Mouse (Mus musculus): ENCODE measurements at regions not wholly inside any gene's neighbourhood (a gene's known extent, or its start where the extent isn't known, plus 50 kb on each side); places are given as distances from the start of the nearest gene placed in this dataset.

DNA sequence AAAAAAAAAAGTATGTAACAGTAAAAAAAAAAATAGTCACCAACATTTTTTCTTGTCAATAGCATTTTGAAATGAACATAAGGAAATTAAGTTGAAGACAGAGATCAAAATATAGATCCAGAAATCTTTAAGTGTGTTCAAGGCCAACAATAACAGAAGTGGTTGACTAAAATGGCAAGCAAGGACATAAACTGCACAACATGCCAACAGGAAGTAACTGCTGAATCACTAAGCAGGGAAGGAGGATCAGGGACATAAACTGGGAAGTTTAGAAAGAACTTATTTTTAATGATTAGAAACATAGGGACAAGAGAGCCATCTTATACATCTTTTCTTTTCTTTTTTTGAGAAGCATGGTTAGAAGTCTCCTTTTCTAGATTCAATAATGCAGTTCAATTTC, 318.8 kb downstream of the Tex13c3 start:
- H3K27ac ChIP-seq (replicated peaks), result no peak overlapping the region
- no peak overlapping the region for H3K4me2 ChIP-seq (replicated peaks; ENCODE audit: low read depth)
- H3K4me3 ChIP-seq (ENCODE audit: low read depth, low read length), result no peak overlapping the region
- TF ChIP-seq CTCF (IDR thresholded peaks at IDR 0.05; ENCODE audit: low read depth), result no peak
- TF ChIP-seq EP300 (optimal IDR thresholded peaks at IDR 0.05), result no peak
- ATAC-seq (ENCODE audit: low FRiP score, low TSS enrichment) (no peak), DNase-seq (ENCODE audit: low spot score) (no peak)
- no peaks in the 10 kb centered on the region for H3K27me3 ChIP-seq (ENCODE audit: control insufficient read depth, insufficient read depth, low read length)
- no peak overlapping the region for H3K9ac ChIP-seq (ENCODE audit: low read length)
- no peaks in the 10 kb centered on the region for H3K9me3 ChIP-seq (ENCODE audit: control insufficient read depth, low read length)
- H3K4me1 ChIP-seq (replicated peaks; ENCODE audit: control insufficient read depth, insufficient read depth), result no peaks in the 10 kb centered on the region
- no peaks in the 10 kb centered on the region for H3K36me3 ChIP-seq (ENCODE audit: control insufficient read depth, insufficient read depth, low read length)

DNA sequence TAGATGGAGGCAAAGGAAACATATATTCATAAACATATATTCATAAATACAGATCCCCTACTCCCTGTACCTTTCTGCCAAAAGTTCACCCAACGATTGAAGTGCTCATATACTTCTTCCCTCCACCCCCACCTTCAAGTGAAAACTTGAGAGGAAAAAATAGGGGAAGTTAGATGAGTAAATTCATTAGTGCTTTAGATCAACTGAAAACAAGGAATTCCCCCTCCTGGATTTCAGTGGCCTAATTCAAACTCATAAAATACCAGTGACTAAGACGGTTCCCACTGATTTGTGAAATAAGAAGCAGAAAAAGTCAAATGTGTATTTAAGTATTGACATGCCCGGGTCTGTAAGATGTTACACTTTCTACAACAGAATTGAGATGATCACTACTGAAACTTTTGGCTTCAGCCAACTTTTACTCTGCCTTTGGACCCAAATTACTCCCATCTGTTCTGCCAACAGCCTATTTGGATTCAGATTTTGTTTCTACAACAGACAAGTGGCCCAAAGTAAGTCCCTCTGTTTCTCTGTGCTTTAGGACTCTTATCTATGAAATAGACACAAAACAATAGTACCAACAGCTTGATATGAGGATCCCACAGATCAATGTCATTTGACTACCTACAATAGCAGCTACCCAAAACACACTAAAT, 320.7 kb downstream of the Tex13c3 start:
- TF ChIP-seq CTCF (IDR thresholded peaks at IDR 0.05; ENCODE audit: low read depth) (no peak), EP300 (optimal IDR thresholded peaks at IDR 0.05) (no peak)
- no peak overlapping the region for H3K4me2 ChIP-seq (replicated peaks; ENCODE audit: low read depth)

DNA sequence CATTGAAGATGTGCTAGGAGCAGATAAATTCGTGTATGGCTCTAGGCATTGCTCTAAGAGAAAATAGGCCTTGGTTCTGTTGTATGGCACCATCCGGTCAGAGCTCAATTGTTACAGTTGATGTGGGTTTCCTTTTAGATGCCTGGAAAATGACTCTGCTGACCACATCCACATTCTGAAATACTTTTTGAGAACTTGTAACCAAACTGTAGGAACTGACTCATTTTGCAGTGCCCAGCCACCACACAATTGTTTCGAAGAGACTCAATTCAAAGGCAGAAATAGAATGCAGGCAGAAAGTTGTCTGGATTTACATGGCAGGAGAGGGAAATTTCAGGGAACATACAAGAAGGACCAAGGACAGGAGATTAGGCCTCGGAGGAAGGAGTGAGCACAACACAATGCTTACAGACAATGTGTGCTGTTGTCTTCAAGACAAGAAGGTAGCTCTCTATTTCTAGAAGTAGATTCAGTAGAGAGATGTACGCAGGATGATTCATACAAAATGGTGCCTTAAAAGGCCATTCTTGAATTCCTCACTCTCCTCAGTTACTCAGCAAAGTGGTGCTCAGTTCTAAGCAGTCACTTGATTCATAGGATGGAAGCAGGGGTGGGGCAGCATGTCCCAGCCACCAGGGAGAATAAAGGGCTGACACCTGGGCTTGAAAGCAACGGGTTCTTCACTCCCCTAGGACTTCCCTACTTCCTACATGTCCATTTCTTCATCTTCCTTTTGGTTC, 323.5 kb downstream of the Tex13c3 start:
- H3K4me3 ChIP-seq (ENCODE audit: low read depth, low read length), result no peak overlapping the region
- H3K9me3 ChIP-seq (ENCODE audit: control insufficient read depth, low read length), result no peaks in the 10 kb centered on the region
- H3K27ac ChIP-seq (replicated peaks), result no peak overlapping the region
- H3K36me3 ChIP-seq (ENCODE audit: control insufficient read depth, insufficient read depth, low read length), result no peaks in the 10 kb centered on the region
- 75% methylated on average over 6 of the region's 6 CpGs for WGBS
- no peak overlapping the region for H3K4me2 ChIP-seq (replicated peaks; ENCODE audit: low read depth)
- DNase-seq (ENCODE audit: low spot score) (no peak), ATAC-seq (ENCODE audit: low FRiP score, low TSS enrichment) (no peak)
- H3K9ac ChIP-seq (ENCODE audit: low read length), result no peak overlapping the region
- no peaks in the 10 kb centered on the region for H3K27me3 ChIP-seq (ENCODE audit: control insufficient read depth, insufficient read depth, low read length)
- no peaks in the 10 kb centered on the region for H3K4me1 ChIP-seq (replicated peaks; ENCODE audit: control insufficient read depth, insufficient read depth)
- TF ChIP-seq EP300 (optimal IDR thresholded peaks at IDR 0.05), result no peak
- TF ChIP-seq CTCF (IDR thresholded peaks at IDR 0.05; ENCODE audit: low read depth), result no peak

More for the DNA sequence above, 320.7 kb downstream of the Tex13c3 start:
- ATAC-seq (ENCODE audit: low FRiP score, low TSS enrichment) (no peak), DNase-seq (ENCODE audit: low spot score) (no peak)
- Histone ChIP-seq H3K36me3 (ENCODE audit: control insufficient read depth, insufficient read depth, low read length) (no peaks in the 10 kb centered on the region), H3K4me3 (ENCODE audit: low read depth, low read length) (no peak overlapping the region), H3K27me3 (ENCODE audit: control insufficient read depth, insufficient read depth, low read length) (no peaks in the 10 kb centered on the region), H3K27ac (replicated peaks) (no peak overlapping the region), H3K9ac (ENCODE audit: low read length) (no peak overlapping the region), H3K9me3 (ENCODE audit: control insufficient read depth, low read length) (no peaks in the 10 kb centered on the region), H3K4me1 (replicated peaks; ENCODE audit: control insufficient read depth, insufficient read depth) (no peaks in the 10 kb centered on the region)
- WGBS, result 70% methylated on average over 3 of the region's 3 CpGs

DNA sequence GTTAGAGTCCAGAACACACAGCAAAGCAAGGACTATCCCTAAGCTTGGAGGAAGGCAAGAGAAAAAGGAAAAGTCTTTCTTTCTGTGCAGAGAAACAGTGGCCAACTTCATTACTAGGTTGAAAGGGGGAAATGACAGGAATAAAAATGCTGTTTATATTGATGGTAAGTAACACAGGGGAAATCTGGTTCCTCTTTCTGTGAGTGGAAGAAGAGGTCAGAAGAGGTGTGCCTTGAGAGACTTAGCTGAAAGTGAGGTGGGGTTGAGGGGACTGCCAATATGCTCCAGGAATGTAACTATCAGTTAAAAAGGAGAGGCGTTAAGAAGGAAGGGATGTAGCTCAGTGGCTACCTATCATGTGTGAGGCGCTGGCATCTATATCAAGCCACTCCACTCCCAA, 327.5 kb downstream of the Tex13c3 start:
- ATAC-seq (ENCODE audit: low FRiP score, low TSS enrichment) (no peak), DNase-seq (ENCODE audit: low spot score) (no peak)
- Histone ChIP-seq H3K9me3 (ENCODE audit: control insufficient read depth, low read length) (no peaks in the 10 kb centered on the region), H3K36me3 (ENCODE audit: control insufficient read depth, insufficient read depth, low read length) (no peaks in the 10 kb centered on the region), H3K27me3 (ENCODE audit: control insufficient read depth, insufficient read depth, low read length) (no peaks in the 10 kb centered on the region), H3K4me1 (replicated peaks; ENCODE audit: control insufficient read depth, insufficient read depth) (no peaks in the 10 kb centered on the region), H3K9ac (ENCODE audit: low read length) (no peak overlapping the region), H3K4me3 (ENCODE audit: low read depth, low read length) (no peak overlapping the region), H3K4me2 (replicated peaks; ENCODE audit: low read depth) (no peak overlapping the region), H3K27ac (replicated peaks) (no peak overlapping the region)
- TF ChIP-seq CTCF (IDR thresholded peaks at IDR 0.05; ENCODE audit: low read depth) (no peak), EP300 (optimal IDR thresholded peaks at IDR 0.05) (no peak)
- WGBS, result 68% methylated on average over 2 of the region's 2 CpGs

DNA sequence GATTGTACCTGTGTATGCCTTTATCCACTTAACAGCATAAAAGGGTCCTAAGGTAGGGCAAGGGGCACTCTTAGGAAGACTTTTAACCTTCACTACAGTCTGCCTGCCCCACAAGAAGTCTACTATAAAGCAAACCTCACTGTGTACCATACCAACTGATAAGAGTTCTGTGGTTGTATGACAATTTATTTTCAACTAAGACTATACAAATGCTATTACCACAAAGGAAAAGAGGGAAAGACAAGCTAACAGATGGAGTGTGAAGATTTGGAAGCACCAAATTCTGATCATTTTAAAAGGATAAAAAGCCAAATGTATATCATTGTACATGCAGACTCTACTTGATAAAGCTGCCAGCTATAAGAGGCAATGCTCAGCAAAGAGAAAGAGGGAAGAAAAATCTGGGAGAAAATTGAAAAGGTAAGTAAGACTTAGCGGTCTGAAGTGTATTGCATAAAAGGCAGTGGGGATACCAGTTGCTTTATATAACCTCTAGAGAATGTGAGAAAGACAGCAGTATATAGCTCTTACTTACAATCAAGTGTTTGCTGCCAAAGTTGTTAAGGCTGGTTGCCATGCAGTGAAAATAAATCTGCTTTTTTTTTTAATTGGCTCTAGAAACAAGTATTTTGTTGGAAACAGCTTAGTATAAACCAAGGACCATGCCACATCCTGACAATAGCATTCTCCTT, 328.8 kb downstream of the Tex13c3 start:
- 81% methylated on average over 1 of the region's 1 CpGs for WGBS
- ATAC-seq (ENCODE audit: low FRiP score, low TSS enrichment), result no peak

DNA sequence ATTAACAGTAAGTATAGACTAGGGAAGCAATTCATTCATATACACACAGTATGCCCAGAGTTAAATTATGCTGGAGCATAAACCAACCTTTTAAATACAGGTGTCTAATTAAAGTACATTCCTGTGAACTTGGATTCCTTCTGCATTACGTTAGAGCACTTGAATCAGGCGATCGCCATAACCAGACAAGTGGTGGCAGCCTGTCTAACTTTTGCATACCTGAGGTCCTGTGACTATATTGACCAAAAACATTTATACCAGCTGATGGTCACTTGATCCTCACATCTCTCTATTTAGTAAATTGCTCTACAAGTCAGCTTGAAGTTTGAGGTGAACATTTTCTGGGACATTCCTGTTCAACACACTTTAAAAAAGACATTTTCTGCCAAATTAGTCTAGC, 330.5 kb downstream of the Tex13c3 start:
- DNase-seq (ENCODE audit: low spot score), result no peak

More for the DNA sequence above, 328.8 kb downstream of the Tex13c3 start:
- no peaks in the 10 kb centered on the region for H3K27me3 ChIP-seq (ENCODE audit: control insufficient read depth, insufficient read depth, low read length)
- H3K27ac ChIP-seq (replicated peaks), result no peak overlapping the region
- H3K4me2 ChIP-seq (replicated peaks; ENCODE audit: low read depth), result no peak overlapping the region
- no peaks in the 10 kb centered on the region for H3K36me3 ChIP-seq (ENCODE audit: control insufficient read depth, insufficient read depth, low read length)
- no peaks in the 10 kb centered on the region for H3K9me3 ChIP-seq (ENCODE audit: control insufficient read depth, low read length)
- H3K4me1 ChIP-seq (replicated peaks; ENCODE audit: control insufficient read depth, insufficient read depth), result no peaks in the 10 kb centered on the region
- TF ChIP-seq EP300 (optimal IDR thresholded peaks at IDR 0.05) (no peak), CTCF (IDR thresholded peaks at IDR 0.05; ENCODE audit: low read depth) (no peak)
- no peak for DNase-seq (ENCODE audit: low spot score)
- no peak overlapping the region for H3K9ac ChIP-seq (ENCODE audit: low read length)
- H3K4me3 ChIP-seq (ENCODE audit: low read depth, low read length), result no peak overlapping the region

More for the DNA sequence above, 330.5 kb downstream of the Tex13c3 start:
- no peaks in the 10 kb centered on the region for H3K4me1 ChIP-seq (replicated peaks; ENCODE audit: control insufficient read depth, insufficient read depth)
- 82% methylated on average over 3 of the region's 3 CpGs for WGBS
- H3K4me2 ChIP-seq (replicated peaks; ENCODE audit: low read depth), result no peak overlapping the region
- H3K27ac ChIP-seq (replicated peaks), result no peak overlapping the region
- no peaks in the 10 kb centered on the region for H3K27me3 ChIP-seq (ENCODE audit: control insufficient read depth, insufficient read depth, low read length)
- no peak for TF ChIP-seq EP300 (optimal IDR thresholded peaks at IDR 0.05)
- no peaks in the 10 kb centered on the region for H3K36me3 ChIP-seq (ENCODE audit: control insufficient read depth, insufficient read depth, low read length)
- no peak overlapping the region for H3K4me3 ChIP-seq (ENCODE audit: low read depth, low read length)
- H3K9me3 ChIP-seq (ENCODE audit: control insufficient read depth, low read length), result no peaks in the 10 kb centered on the region
- ATAC-seq (ENCODE audit: low FRiP score, low TSS enrichment), result no peak
- no peak overlapping the region for H3K9ac ChIP-seq (ENCODE audit: low read length)

Measured in stomach, postnatal 0 days (tissue).